Mouse (Mus musculus) mesoderm, embryonic 11.5 days (tissue): ENCODE data around the gene Cebpz.

Source experiments
- DNase-seq: peaks from one replicate; pipeline ENCODE4 v3.0.0-alpha.2; 2012; ENCODE audit warnings: low read depth, low spot score

Gene Cebpz

GRCm38 (mm10) chr17:78903158-78903557 is 33.7 kb downstream of the Cebpz start:
- DNase-seq, result no peak

GRCm38 (mm10) chr17:78895394-78895793 is 41.5 kb downstream of the Cebpz start:
- DNase-seq, result peak; percentile 58

DNA sequence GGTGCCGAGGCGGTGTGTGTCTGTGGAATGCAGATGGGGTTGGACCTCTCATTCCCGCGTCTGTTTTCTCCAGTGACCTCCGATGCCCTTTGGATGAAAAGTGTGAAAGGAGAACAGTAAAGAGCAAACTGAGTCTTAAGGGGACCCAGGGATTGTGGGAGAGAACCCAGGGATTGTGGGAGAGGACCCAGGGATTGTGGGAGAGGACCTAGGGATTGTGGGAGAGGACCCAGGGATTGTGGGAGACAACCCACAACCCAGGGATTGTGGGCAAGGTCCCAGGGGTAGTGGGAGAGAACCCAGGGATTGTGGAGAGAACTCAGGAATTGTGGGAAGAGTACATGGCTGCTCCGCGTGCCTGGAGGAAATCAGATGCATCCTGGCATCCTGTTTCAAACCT is 41.9 kb downstream of the Cebpz start:
- DNase-seq, result no peak

- DNase-seq, result no peak
Measured at GRCm38 (mm10) chr17:78891020-78891419, 45.8 kb downstream of the Cebpz start.

DNA sequence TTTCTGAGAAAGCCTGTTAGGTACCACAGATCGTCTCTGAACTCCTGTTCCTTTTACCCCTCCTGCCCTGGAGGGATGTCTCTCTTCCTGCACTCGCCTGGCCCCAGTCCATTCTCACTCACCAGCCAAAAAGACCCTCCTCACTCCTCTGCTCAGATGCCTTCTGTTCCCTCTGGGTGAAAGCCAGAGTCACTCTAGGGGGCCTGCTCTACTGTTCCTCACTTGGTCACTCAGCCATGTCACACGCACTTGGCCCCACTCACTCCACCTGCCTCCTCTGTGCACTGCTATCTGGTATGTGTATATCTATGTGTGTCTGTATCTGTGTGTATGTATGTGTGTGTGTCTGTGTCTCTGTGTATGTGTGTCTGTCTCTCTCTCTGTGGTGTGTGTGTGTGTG is 47.7 kb downstream of the Cebpz start:
- no peak for DNase-seq

DNA sequence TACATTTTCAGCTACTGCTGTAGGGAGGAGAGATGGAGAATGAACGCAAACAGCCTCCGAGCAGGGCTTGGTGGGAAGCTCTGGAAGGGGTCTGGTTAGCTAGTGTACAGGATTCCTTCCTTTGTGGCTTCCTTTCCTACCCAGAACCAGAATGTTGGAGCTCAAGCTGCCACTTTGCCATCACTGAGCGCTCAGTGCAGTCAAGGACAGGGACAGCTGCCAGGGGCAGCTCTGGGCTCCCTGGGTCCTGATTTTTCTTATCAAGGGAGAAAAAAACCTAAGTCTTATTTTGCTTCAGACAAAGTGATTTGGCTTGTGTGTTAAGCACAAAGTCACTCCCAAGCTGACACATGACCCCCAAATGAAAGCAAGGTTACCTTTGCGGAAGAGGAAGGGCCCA is 48.3 kb downstream of the Cebpz start:
- no peak for DNase-seq

- no peak for DNase-seq
Measured at GRCm38 (mm10) chr17:78885286-78886065, 51.4 kb downstream of the Cebpz start.

DNA sequence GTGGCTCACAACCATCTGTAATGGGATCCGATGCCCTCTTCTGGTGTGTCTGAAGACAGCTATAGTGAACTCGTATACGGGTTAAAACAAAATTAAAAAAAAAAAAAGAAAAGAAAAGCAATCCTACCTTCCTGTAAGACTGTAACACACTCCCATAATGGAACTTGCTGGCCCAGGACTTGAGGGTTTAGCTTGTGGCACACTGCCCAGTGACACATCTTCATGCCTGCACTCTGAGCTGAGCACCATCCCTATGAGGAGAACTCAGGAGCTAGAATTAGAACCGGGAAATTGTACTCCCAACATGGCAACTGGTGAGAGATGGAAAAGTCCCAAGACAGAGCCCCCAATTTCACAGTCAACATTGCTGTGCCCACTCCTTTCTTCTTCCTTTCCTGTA is 53.6 kb downstream of the Cebpz start:
- no peak for DNase-seq

- DNase-seq, result peak; percentile 80
Measured at GRCm38 (mm10) chr17:78882401-78883112, 54.3 kb downstream of the Cebpz start, which contains the start of gene Eif2ak2. Eif2ak2 (minus strand) TSS chr17:78882573.

DNA sequence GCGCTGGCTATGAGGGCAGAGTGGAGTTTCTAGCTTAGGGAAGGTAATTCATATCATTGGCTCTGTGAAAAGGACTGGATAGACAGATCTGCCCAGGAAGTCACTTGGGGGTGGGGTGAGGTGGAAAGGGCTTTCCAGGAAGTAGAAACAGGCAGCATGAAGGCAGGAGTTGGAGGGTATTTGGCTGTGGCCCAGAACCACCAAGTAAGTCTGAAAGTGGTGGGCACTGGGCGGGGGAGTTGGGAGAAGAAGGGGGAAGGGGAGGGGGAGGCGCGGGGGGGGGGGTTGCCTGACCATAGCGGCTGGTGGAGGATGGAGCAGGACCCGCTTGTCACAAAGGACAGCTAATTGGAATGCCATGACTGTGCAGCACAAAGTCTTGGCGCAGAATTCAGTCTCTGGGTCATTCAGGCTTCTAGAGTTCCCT is 55.0 kb downstream of the Cebpz start:
- no peak for DNase-seq

DNA sequence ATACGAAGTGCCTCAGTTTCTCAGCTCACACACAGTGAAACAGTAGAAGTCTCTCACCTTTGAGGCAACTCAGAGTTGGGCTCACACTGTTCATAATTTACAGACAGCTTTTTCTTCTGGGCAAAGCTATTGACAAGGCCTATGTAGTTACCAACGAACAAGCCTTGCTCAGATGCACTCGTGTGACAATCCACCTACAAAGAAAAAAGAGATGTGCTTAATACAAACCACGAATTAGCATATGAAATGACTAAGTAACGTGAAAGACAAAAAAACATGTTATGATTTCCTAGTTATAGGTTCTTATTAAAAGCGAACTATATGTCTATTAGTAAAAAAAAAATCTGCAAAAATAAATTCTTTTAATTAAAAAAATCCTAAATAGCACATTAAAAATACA is 63.0 kb downstream of the Cebpz start:
- no peak for DNase-seq
